Mouse (Mus musculus): ENCODE data around the gene Unc119b. TPM values are rescaled to one million over a fixed set of nuclear protein-coding genes. Genes with fewer than 3 reads are reported as not detected.
A peak's percentile ranks its signal among the peaks of the same experiment; 100 is the strongest.
"Not testable (repeated sequence)": the region's sequence is repeated elsewhere in the genome, so short reads cannot be mapped to it uniquely, and the experiment has no call there.

The Unc119b gene
- polyA plus RNA-seq, 1 experiment: 27.4 TPM

GRCm38 (mm10) chr5:115158040-115158983 is 23.5 kb upstream of the Unc119b start, which contains the start of gene Mlec:
TSS of gene Mlec (minus strand) at chr5:115158179.
- DNase-seq (ENCODE audit: low spot score): peak; percentile 99

GRCm38 (mm10) chr5:115156933-115157589 is 22.3 kb upstream of the Unc119b start:
- no peak for DNase-seq (ENCODE audit: low spot score)

- DNase-seq (ENCODE audit: low spot score): no peak
Measured at GRCm38 (mm10) chr5:115156401-115156800, 21.6 kb upstream of the Unc119b start.

GRCm38 (mm10) chr5:115155831-115156230 is 21.1 kb upstream of the Unc119b start:
- no peak for DNase-seq (ENCODE audit: low spot score)

- DNase-seq (ENCODE audit: low spot score): no peak
Measured at GRCm38 (mm10) chr5:115155156-115155631, 20.4 kb upstream of the Unc119b start.

- DNase-seq (ENCODE audit: low spot score): no peak
Measured at GRCm38 (mm10) chr5:115152132-115152956, 17.6 kb upstream of the Unc119b start.

GRCm38 (mm10) chr5:115151457-115151856 is 16.7 kb upstream of the Unc119b start:
- no peak for DNase-seq (ENCODE audit: low spot score)

- DNase-seq (ENCODE audit: low spot score): no peak
Measured at GRCm38 (mm10) chr5:115150991-115151390, 16.2 kb upstream of the Unc119b start.

- no peak for DNase-seq (ENCODE audit: low spot score)
Measured at GRCm38 (mm10) chr5:115149675-115150459, 15.1 kb upstream of the Unc119b start.

- not testable (repeated sequence) for DNase-seq (ENCODE audit: low spot score)
Measured at GRCm38 (mm10) chr5:115148872-115149271, 14.1 kb upstream of the Unc119b start.

- no peak for DNase-seq (ENCODE audit: low spot score)
Measured at GRCm38 (mm10) chr5:115148378-115148777, 13.6 kb upstream of the Unc119b start.

GRCm38 (mm10) chr5:115147388-115147787 is 12.6 kb upstream of the Unc119b start:
- no peak for DNase-seq (ENCODE audit: low spot score)

GRCm38 (mm10) chr5:115146747-115147130 is 12.0 kb upstream of the Unc119b start:
- DNase-seq (ENCODE audit: low spot score): no peak

GRCm38 (mm10) chr5:115145976-115146746 is 11.4 kb upstream of the Unc119b start:
- DNase-seq (ENCODE audit: low spot score): no peak

GRCm38 (mm10) chr5:115145253-115145968 is 10.6 kb upstream of the Unc119b start:
- no peak for DNase-seq (ENCODE audit: low spot score)

GRCm38 (mm10) chr5:115144471-115144870 is 9.7 kb upstream of the Unc119b start:
- no peak for DNase-seq (ENCODE audit: low spot score)

- no peak for DNase-seq (ENCODE audit: low spot score)
Measured at GRCm38 (mm10) chr5:115143552-115143951, 8.8 kb upstream of the Unc119b start.

- no peak for DNase-seq (ENCODE audit: low spot score)
Measured at GRCm38 (mm10) chr5:115142166-115142697, 7.5 kb upstream of the Unc119b start.

GRCm38 (mm10) chr5:115140726-115141125 is 6.0 kb upstream of the Unc119b start:
- no peak for DNase-seq (ENCODE audit: low spot score)

Measured in urinary bladder, adult 2 months (tissue).